Mouse (Mus musculus) CH12.LX (cell line): ENCODE data around the gene Enah.

Source experiments
- BHLHE40 ChIP-seq: IDR thresholded peaks from 2 replicates; pipeline ENCODE4 v1.6.1; 2011; ENCODE audit warnings: mild to moderate bottlenecking, low read depth, low read length, improper control_type of control experiment
- CHD2 ChIP-seq: IDR thresholded peaks from 2 replicates; pipeline ENCODE4 v1.6.1; 2011; ENCODE audit warnings: low read length, improper control_type of control experiment
- CTCF ChIP-seq, 2 experiments: IDR thresholded peaks in 1 of 2; conservative IDR thresholded peaks in 1 of 2; 2 replicates each; pipeline ENCODE4 v1.5.1; 2011 to 2012; ENCODE audit warnings: low read depth in 2 of 2, low read length in 2 of 2, improper control_type of control experiment in 1 of 2, inconsistent platforms in 1 of 2, mild to moderate bottlenecking in 1 of 2, moderate library complexity in 1 of 2
- E2F4 ChIP-seq: IDR thresholded peaks from 2 replicates; pipeline ENCODE4 v1.6.1; 2011; ENCODE audit warnings: low read depth, low read length, improper control_type of control experiment; ENCODE audit not compliant: insufficient replicate concordance
- ETS1 ChIP-seq: conservative IDR thresholded peaks from 2 replicates; pipeline ENCODE4 v1.6.1; 2012; ENCODE audit warnings: low read depth, mild to moderate bottlenecking, inconsistent platforms, low read length, improper control_type of control experiment, moderate library complexity
- MYC ChIP-seq: IDR thresholded peaks from 2 replicates; pipeline ENCODE4 v1.6.1; 2011; ENCODE audit warnings: low read depth, mild to moderate bottlenecking, improper control_type of control experiment, low read length
- POLR2A ChIP-seq: IDR thresholded peaks from 2 replicates; pipeline ENCODE4 v1.6.1; 2011; ENCODE audit warnings: low read depth, mild to moderate bottlenecking, improper control_type of control experiment, low read length
- RAD21 ChIP-seq: IDR thresholded peaks from 2 replicates; pipeline ENCODE4 v1.6.1; 2011; ENCODE audit warnings: low read depth, mild to moderate bottlenecking, low read length, improper control_type of control experiment, moderate library complexity
- SMC3 ChIP-seq: IDR thresholded peaks from 2 replicates; pipeline ENCODE4 v1.6.1; 2011; ENCODE audit warnings: low read depth, low read length, improper control_type of control experiment
- ZNF384 ChIP-seq: IDR thresholded peaks from 2 replicates; pipeline ENCODE4 v1.6.1; 2012; ENCODE audit warnings: low read depth, low read length, improper control_type of control experiment, inconsistent platforms

DNA sequence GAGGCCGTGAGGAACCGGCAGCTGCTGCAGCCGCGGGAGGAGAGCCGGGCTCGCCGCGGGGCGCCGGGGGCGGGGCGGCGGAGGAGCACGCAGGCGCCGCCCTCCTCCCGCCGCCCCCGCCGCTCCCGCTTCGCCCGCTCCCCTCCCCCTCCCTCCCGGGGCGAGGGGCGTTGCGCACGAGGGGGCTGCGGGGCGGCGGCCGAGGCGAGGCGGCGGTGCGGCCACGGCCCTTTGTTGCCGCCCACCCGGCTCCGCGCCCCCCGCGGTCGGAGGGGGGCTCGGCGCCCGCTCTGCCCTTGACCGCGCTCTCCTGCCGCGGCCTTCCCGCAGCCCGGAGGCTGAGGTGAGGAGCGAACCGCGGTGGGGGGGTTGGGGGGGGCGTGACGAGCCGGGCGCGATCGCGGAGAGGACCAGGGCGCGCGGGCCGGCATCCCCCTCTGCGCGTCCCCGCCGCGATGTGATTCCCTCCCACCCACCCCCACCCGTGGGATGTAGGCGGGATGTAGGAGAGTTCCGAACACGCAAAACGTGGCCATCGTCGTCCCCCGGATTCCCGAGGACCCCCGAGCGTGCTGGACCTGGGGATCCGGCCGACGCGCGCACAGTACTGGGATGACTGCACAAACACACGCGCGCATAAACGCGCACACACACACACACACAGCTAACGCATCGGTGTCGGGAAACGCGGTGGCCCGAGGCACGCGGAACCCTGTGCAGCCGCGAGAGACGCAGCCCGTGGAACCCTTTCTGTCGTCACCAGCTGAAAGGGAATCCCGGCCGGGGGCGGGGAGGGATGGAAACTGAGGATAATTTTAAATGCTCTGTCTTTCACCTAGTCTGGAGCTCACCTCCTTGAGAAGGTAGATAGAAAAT lies at the start of gene Enah:
- TF ChIP-seq CTCF (conservative IDR thresholded peaks at IDR 0.05 in 1 of 2, IDR thresholded peaks at IDR 0.05 in 1 of 2; ENCODE audit: low read depth in 2 of 2, low read length in 2 of 2) = no peak
- no peak for TF ChIP-seq BHLHE40
- no peak for TF ChIP-seq RAD21
- no peak for TF ChIP-seq CHD2
- no peak for TF ChIP-seq MYC
- TF ChIP-seq POLR2A = no peak
- TF ChIP-seq E2F4 = no peak
- no peak for TF ChIP-seq ETS1
- TF ChIP-seq ZNF384 = no peak
- TF ChIP-seq SMC3 = no peak
